Mouse (Mus musculus) liver, adult 2 months (tissue): ENCODE measurements at regions not wholly inside any gene's neighbourhood (a gene's known extent, or its start where the extent isn't known, plus 50 kb on each side); places are given as distances from the start of the nearest gene placed in this dataset.

Experiments
- CTCF ChIP-seq: fragments of 200-500 bp; IDR thresholded peaks from 2 replicates; pipeline ENCODE4 v1.5.1; 2011; ENCODE audit warnings: low read depth, low read length, control low read depth
- POLR2A ChIP-seq: fragments of 200-500 bp; IDR thresholded peaks from 2 replicates; pipeline ENCODE4 v1.6.1; 2011; ENCODE audit warnings: low read length, control low read depth; ENCODE audit not compliant: insufficient read depth; ENCODE audit errors: extremely low read depth

DNA sequence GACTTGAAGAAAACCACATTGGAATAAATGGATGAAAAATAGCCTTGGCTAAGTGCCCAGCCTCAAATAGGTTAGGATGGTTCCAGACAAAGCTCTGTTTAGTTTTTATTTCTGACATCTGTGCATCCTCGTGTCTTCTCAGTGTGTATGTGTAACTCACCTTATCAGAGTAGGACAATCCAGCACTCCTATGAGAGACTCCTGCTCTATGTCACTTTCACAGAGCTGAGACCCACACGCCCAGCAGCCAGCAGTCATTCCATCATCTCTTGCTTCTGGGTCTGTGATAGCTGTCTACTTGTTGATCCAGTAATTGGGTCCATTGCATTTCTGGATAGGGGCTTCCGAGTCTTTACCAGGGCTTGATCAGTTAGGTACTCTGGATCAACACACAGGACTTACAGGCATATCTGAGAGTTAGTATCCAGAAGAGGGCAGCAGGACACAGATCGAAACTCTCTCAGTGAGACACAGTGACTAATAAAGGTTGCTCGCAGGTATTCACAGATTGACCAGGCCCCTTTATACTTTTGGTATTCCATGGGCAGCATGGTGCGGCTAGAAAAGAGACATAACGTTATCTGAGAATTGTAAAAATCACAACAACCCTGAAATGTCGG, 286.3 kb upstream of the Fam92a start:
- no peak for TF ChIP-seq CTCF
- no peak for TF ChIP-seq POLR2A
